Mouse (Mus musculus) myocyte (in vitro differentiated cells): ENCODE results near the gene Tenm2. TPM values are rescaled to one million over a fixed set of nuclear protein-coding genes. Genes with fewer than 3 reads are reported as not detected.

Experiments
- H3K27me3 ChIP-seq: one replicate; pipeline ENCODE4 v1.6.1; 2011; ENCODE audit not compliant: control insufficient read depth, insufficient read depth, insufficient read length
- H3K36me3 ChIP-seq: one replicate; pipeline ENCODE4 v1.6.1; 2011; ENCODE audit not compliant: control insufficient read depth, insufficient read depth
- H3K4me2 ChIP-seq: one replicate; pipeline ENCODE4 v1.6.1; 2011; ENCODE audit warnings: low read depth, control low read depth
- H3K4me3 ChIP-seq: one replicate; pipeline ENCODE4 v1.5.1; 2011; ENCODE audit warnings: mild to moderate bottlenecking, control low read depth, moderate library complexity
- H3K79me2 ChIP-seq: one replicate; pipeline ENCODE4 v1.6.1; 2011; ENCODE audit not compliant: control insufficient read depth, insufficient read depth
- H3ac ChIP-seq: one replicate; pipeline ENCODE4 v1.6.1; 2011; ENCODE audit not compliant: control insufficient read depth, insufficient read length
- CEBPB ChIP-seq: IDR thresholded peaks from 2 replicates; pipeline ENCODE4 v1.6.1; 2011; ENCODE audit warnings: mild to moderate bottlenecking, moderate library complexity; ENCODE audit not compliant: poor library complexity, insufficient read depth, severe bottlenecking
- E2F4 ChIP-seq: IDR thresholded peaks from one replicate; pipeline ENCODE4 v1.6.1; 2011; ENCODE audit warnings: mild to moderate bottlenecking, control low read depth, moderate library complexity; ENCODE audit not compliant: insufficient read depth
- MAX ChIP-seq: IDR thresholded peaks from one replicate; pipeline ENCODE4 v1.6.1; 2011; ENCODE audit warnings: low read depth, mild to moderate bottlenecking, control low read depth
- MYOD1 ChIP-seq, 3 experiments: IDR thresholded peaks; one replicate each; pipeline ENCODE4 v1.6.1; 2011; ENCODE audit warnings: control low read depth in 2 of 3, low read depth in 2 of 3, mild to moderate bottlenecking in 2 of 3, moderate library complexity in 1 of 3; ENCODE audit not compliant: insufficient read length in 2 of 3, control insufficient read depth in 1 of 3
- MYOG ChIP-seq, 3 experiments: IDR thresholded peaks; one replicate each; pipeline ENCODE4 v1.6.1; 2011; ENCODE audit warnings: control low read depth in 2 of 3, low read depth in 2 of 3, mild to moderate bottlenecking in 2 of 3; ENCODE audit not compliant: insufficient read length in 2 of 3, control insufficient read depth in 1 of 3, insufficient read depth in 1 of 3
- POLR2A ChIP-seq: IDR thresholded peaks from one replicate; pipeline ENCODE4 v1.6.1; 2011; ENCODE audit warnings: low read depth, mild to moderate bottlenecking, control low read depth, moderate library complexity; ENCODE audit not compliant: insufficient read length
- POLR2AphosphoS2 ChIP-seq: IDR thresholded peaks from one replicate; pipeline ENCODE4 v1.6.1; 2011; ENCODE audit warnings: low read depth, control low read depth; ENCODE audit not compliant: insufficient read length
- REST ChIP-seq: IDR thresholded peaks from one replicate; pipeline ENCODE4 v1.6.1; 2011; ENCODE audit warnings: mild to moderate bottlenecking, control low read depth, moderate library complexity; ENCODE audit not compliant: insufficient read depth, insufficient read length
- SRF ChIP-seq: IDR thresholded peaks from one replicate; pipeline ENCODE4 v1.6.1; 2011; ENCODE audit warnings: low read depth; ENCODE audit not compliant: control insufficient read depth, insufficient read length
- TCF12 ChIP-seq: IDR thresholded peaks from one replicate; pipeline ENCODE4 v1.6.1; 2011; ENCODE audit warnings: mild to moderate bottlenecking, control low read depth; ENCODE audit not compliant: poor library complexity, insufficient read depth, severe bottlenecking
- TCF3 ChIP-seq: IDR thresholded peaks from one replicate; pipeline ENCODE4 v1.6.1; 2011; ENCODE audit warnings: low read depth, control low read depth; ENCODE audit not compliant: insufficient read length
- USF1 ChIP-seq: IDR thresholded peaks from one replicate; pipeline ENCODE4 v1.6.1; 2011; ENCODE audit warnings: low read depth, mild to moderate bottlenecking, control low read depth, moderate library complexity
- polyA plus RNA-seq: library from polyadenylated mRNA; unstranded; fragments of >200 nt; fragmentation: generic; extraction: Trizol; gene quantifications from one replicate; pipeline ENCODE4 v1.2.1, GENCODE M21; 2012; ENCODE audit warnings: missing spikeins

The Tenm2 gene
- polyA plus RNA-seq, 1 experiment = 0.28 TPM

DNA sequence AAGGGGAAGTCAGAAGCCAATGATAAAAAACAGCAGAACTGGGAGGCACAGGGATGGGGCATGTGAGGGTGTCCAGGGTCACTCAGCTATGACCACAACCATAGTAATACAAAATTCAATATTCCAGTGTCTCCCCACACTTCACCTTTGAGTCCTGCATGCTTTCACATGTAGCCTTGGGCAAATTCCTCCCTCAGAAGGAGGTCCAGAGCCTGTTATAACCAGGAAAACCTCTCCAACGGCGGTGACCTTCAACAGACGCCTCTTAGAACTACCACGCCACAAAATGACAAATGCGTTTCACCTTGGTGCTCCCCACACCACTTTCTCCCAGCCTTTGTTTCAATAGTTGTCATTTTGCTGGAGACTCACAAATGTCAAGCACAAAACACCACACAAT is 851.1 kb downstream of the Tenm2 start:
- H3K4me3 ChIP-seq = no peak overlapping the region
- no peaks in the 10 kb centered on the region for H3K27me3 ChIP-seq
- H3K36me3 ChIP-seq = no peaks in the 10 kb centered on the region
- no peak for TF ChIP-seq USF1
- no peak overlapping the region for H3ac ChIP-seq
- no peak overlapping the region for H3K4me2 ChIP-seq
- H3K79me2 ChIP-seq = no peaks in the 10 kb centered on the region

DNA sequence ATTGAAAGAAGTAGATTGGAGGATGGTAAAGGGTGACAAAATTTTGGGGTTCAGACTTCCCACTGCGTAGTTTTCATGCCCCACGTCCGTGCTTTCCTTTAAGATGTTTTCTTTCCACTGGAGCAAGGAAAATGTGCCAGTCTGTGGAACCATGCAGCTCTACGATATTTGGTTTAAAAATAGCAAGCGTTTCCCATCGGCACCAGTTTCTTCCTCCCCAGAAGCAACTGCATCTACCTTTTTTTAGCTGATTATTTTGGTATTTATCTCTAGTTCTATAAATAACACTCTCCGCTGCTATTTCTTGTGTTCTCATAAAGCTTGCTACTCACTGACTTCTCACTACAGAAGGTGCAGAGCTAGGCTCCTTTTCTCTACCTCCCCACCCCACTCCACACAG is 864.0 kb downstream of the Tenm2 start:
- Histone ChIP-seq H3ac (no peak overlapping the region), H3K79me2 (no peaks in the 10 kb centered on the region), H3K36me3 (no peaks in the 10 kb centered on the region), H3K4me2 (no peak overlapping the region), H3K27me3 (no peaks in the 10 kb centered on the region), H3K4me3 (no peak overlapping the region)
- TF ChIP-seq MAX = no peak
- TF ChIP-seq TCF3 = no peak
- TF ChIP-seq TCF12 = no peak
- TF ChIP-seq SRF = no peak
- TF ChIP-seq E2F4 = no peak
- no peak for TF ChIP-seq CEBPB
- no peak for TF ChIP-seq POLR2A
- no peak for TF ChIP-seq MYOD1 (IDR thresholded peaks at IDR 0.05; ENCODE audit: control insufficient read depth in 1 of 3, insufficient read length in 2 of 3, low read depth in 2 of 3)
- no peak for TF ChIP-seq REST
- no peak for TF ChIP-seq POLR2AphosphoS2
- no peak for TF ChIP-seq MYOG (IDR thresholded peaks at IDR 0.05; ENCODE audit: control insufficient read depth in 1 of 3, insufficient read depth in 1 of 3, insufficient read length in 2 of 3, low read depth in 2 of 3)
- no peak for TF ChIP-seq USF1

DNA sequence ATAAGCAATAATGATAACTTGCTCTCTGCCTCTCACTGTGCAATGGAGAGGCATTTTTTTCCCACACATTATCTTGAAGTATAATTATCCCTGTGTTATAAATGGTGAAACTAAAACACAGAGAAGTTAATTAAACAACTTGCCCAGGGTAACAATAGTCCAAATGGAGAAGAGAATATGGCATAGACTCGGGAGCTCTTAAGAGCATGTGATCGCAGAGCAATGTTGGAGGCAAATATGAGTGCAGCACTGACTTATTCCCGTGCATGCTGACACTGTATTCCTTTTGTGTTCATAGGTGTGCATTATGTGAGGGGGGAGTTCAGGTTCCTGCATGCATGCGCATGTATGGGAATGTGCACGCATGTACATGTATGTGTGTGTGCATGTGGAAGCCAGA is 870.7 kb downstream of the Tenm2 start:
- Histone ChIP-seq H3K79me2 (no peaks in the 10 kb centered on the region), H3K4me2 (no peak overlapping the region), H3K36me3 (no peaks in the 10 kb centered on the region), H3ac (no peak overlapping the region), H3K27me3 (no peaks in the 10 kb centered on the region), H3K4me3 (no peak overlapping the region)
- TF ChIP-seq TCF3 (no peak), MAX (no peak), USF1 (no peak), SRF (no peak), CEBPB (no peak), MYOG (IDR thresholded peaks at IDR 0.05; ENCODE audit: control insufficient read depth in 1 of 3, insufficient read depth in 1 of 3, insufficient read length in 2 of 3, low read depth in 2 of 3) (no peak), POLR2AphosphoS2 (no peak), E2F4 (no peak), REST (no peak), POLR2A (no peak), MYOD1 (IDR thresholded peaks at IDR 0.05; ENCODE audit: control insufficient read depth in 1 of 3, insufficient read length in 2 of 3, low read depth in 2 of 3) (no peak)

DNA sequence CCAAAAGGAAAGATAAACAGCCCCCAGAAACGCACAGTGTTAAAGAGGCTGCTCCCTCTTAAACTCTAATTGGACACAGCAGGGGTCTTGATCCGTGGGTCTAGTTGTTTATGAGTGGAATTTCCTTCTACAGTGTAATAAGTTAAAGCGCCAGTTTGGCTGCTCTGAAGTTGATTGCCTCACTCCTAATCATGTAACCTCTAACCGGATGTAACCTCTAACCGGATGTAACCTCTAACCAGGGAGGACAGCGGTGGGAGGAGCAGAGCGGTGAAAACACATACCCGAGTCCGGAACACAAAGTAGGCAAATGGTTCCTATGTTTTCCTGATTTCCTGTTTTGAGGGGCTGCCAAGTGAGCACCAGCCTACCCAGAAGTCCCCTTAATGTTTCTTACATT is 871.3 kb downstream of the Tenm2 start:
- no peak overlapping the region for H3K4me3 ChIP-seq
- H3K79me2 ChIP-seq = no peaks in the 10 kb centered on the region
- peak overlapping the region; percentile 12 for H3K4me2 ChIP-seq
- H3K27me3 ChIP-seq = no peaks in the 10 kb centered on the region
- TF ChIP-seq MAX (no peak), TCF12 (no peak), USF1 (no peak), MYOG (IDR thresholded peaks at IDR 0.05; ENCODE audit: control insufficient read depth in 1 of 3, insufficient read depth in 1 of 3, insufficient read length in 2 of 3, low read depth in 2 of 3) (no peak), MYOD1 (IDR thresholded peaks at IDR 0.05; ENCODE audit: control insufficient read depth in 1 of 3, insufficient read length in 2 of 3, low read depth in 2 of 3) (no peak), TCF3 (no peak), CEBPB (no peak), SRF (no peak), E2F4 (no peak), POLR2AphosphoS2 (no peak), POLR2A (no peak), REST (no peak)
- H3ac ChIP-seq = no peak overlapping the region
- no peaks in the 10 kb centered on the region for H3K36me3 ChIP-seq

DNA sequence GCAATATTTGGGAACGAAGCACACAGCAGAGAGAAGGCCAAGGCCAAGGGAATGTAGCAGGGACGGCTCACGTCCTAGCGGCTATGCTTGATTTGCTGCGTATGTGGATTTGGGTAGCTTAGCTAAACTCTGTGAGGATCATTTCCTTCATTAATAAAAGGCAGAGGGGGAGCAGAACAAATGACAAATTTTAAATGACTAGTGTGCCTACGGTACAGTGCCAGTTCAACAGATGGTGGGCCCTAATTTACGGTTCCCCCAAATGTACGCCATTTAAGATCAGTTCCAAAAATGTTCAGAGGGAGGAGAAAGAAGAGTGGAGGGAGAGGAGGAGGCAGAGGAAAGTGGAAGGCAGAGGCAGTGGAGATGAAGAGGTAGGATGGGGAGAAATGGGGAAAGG is 873.2 kb downstream of the Tenm2 start:
- no peaks in the 10 kb centered on the region for H3K27me3 ChIP-seq
- no peak for TF ChIP-seq USF1
- no peak for TF ChIP-seq TCF3
- no peak for TF ChIP-seq SRF
- no peak for TF ChIP-seq E2F4
- TF ChIP-seq MYOD1 (IDR thresholded peaks at IDR 0.05; ENCODE audit: control insufficient read depth in 1 of 3, insufficient read length in 2 of 3, low read depth in 2 of 3) = no peak
- TF ChIP-seq MYOG (IDR thresholded peaks at IDR 0.05; ENCODE audit: control insufficient read depth in 1 of 3, insufficient read depth in 1 of 3, insufficient read length in 2 of 3, low read depth in 2 of 3) = no peak
- TF ChIP-seq REST = no peak
- TF ChIP-seq TCF12 = no peak
- no peaks in the 10 kb centered on the region for H3K36me3 ChIP-seq
- H3K79me2 ChIP-seq = no peaks in the 10 kb centered on the region
- no peak overlapping the region for H3K4me2 ChIP-seq
- H3K4me3 ChIP-seq = no peak overlapping the region
- H3ac ChIP-seq = no peak overlapping the region
